ENCODE assay signal across 16 mouse cellular contexts in genomic region chr13:48890260-48890960, GRCm38 (mm10). TPM values are rescaled to one million over a fixed set of nuclear protein-coding genes. Genes with fewer than 3 reads are reported as not detected.
DNase-seq lines count a peak whose midpoint lies in the region; ATAC-seq and TF ChIP-seq lines count a peak whose summit lies in the region.
"Had no signal": no experiment of that assay in that cellular context is flagged by ENCODE, and none has a peak within 500 bp of the region (broad histone marks: within the 10 kb centered on the region; RNA-seq: fewer than 3 reads in every experiment).

No protein-coding gene starts in this region.

- ATAC-seq in liver, postnatal 0 days = peak; percentile 93
- no peak for ATAC-seq in hindbrain, postnatal 0 days
- no peak for ATAC-seq in midbrain, embryonic 16.5 days
- ATAC-seq: inflammation-experienced regulatory T-cells, adult 6 months had no signal

- H3K27me3 ChIP-seq in liver, postnatal 0 days (ENCODE audit: insufficient read depth, low read length) = no peaks in the 10 kb centered on the region
- no peaks in the 10 kb centered on the region for H3K27me3 ChIP-seq in hindbrain, postnatal 0 days (ENCODE audit: insufficient read depth, low read length)
- H3K27me3 ChIP-seq in midbrain, embryonic 16.5 days (ENCODE audit: control insufficient read depth, insufficient read depth, low read depth, low read length) = no peaks in the 10 kb centered on the region

- no peaks in the 10 kb centered on the region for H3K9me3 ChIP-seq in liver, postnatal 0 days (ENCODE audit: low read length)
- H3K9me3 ChIP-seq in hindbrain, postnatal 0 days (ENCODE audit: low read length) = no peaks in the 10 kb centered on the region
- H3K9me3 ChIP-seq in midbrain, embryonic 16.5 days (replicated peaks; ENCODE audit: control insufficient read depth, low read length, poor library complexity, severe bottlenecking) = no peaks in the 10 kb centered on the region
- H3K9me3 ChIP-seq: G1E had no signal

- TF ChIP-seq CTCF in liver, postnatal 0 days (IDR thresholded peaks at IDR 0.05; ENCODE audit: low read depth) = no peak
- no peak for TF ChIP-seq CTCF in hindbrain, postnatal 0 days (IDR thresholded peaks at IDR 0.05; ENCODE audit: low read depth)

- peak; percentile 37 for DNase-seq in lung, postnatal 25 days (ENCODE audit: low spot score)
- no peak for DNase-seq in lung, postnatal 10 days
- peak; percentile 49 to 73 for DNase-seq in kidney, postnatal 25 days
- DNase-seq in liver, postnatal 0 days = peak; percentile 38
- DNase-seq in frontal cortex, postnatal 25 days (ENCODE audit: low spot score in 2 of 2) = no peak
- DNase-seq in hindbrain, postnatal 0 days (ENCODE audit: low spot score) = no peak
- DNase-seq in heart, adult 9 months (ENCODE audit: low spot score in 2 of 2) = no peak
- DNase-seq: B cell, adult 2 months; heart, adult 18-20 months; heart, postnatal 4 days; thymus, adult 2 months had no signal

- peak overlapping the region; percentile 12; the same call in 1 of the 2 replicates for H3K27ac ChIP-seq in liver, postnatal 0 days (ENCODE audit: low read depth)
- no peak overlapping the region for H3K27ac ChIP-seq in hindbrain, postnatal 0 days
- H3K27ac ChIP-seq in midbrain, embryonic 16.5 days (ENCODE audit: low read length) = no peak overlapping the region
- H3K27ac ChIP-seq: left cerebral cortex, adult 2 months had no signal

- H3K4me2 ChIP-seq in liver, postnatal 0 days (ENCODE audit: low read depth, low read length) = no peak overlapping the region
- no peak overlapping the region for H3K4me2 ChIP-seq in hindbrain, postnatal 0 days (ENCODE audit: low read depth, low read length)
- no peak overlapping the region for H3K4me2 ChIP-seq in midbrain, embryonic 16.5 days (ENCODE audit: low read length)
- H3K4me2 ChIP-seq: midbrain, embryonic 11.5 days had no signal

- H3K4me1 ChIP-seq in liver, postnatal 0 days (ENCODE audit: insufficient read depth) = no peaks in the 10 kb centered on the region
- no peaks in the 10 kb centered on the region for H3K4me1 ChIP-seq in hindbrain, postnatal 0 days (ENCODE audit: insufficient read depth, low read length)
- H3K4me1 ChIP-seq in midbrain, embryonic 16.5 days (ENCODE audit: control insufficient read depth, insufficient read depth, low read length) = no peaks in the 10 kb centered on the region

- no peak for TF ChIP-seq EP300 in liver, postnatal 0 days (IDR thresholded peaks at IDR 0.05; ENCODE audit: low read depth)

- H3K9ac ChIP-seq in liver, postnatal 0 days (replicated peaks) = no peak overlapping the region
- H3K9ac ChIP-seq in hindbrain, postnatal 0 days (replicated peaks; ENCODE audit: low read length) = no peak overlapping the region
- no peak overlapping the region for H3K9ac ChIP-seq in midbrain, embryonic 16.5 days (ENCODE audit: low read depth, low read length)

- WGBS in liver, postnatal 0 days (ENCODE audit: insufficient replicate concordance) = 67% methylated on average over 4 of the region's 4 CpGs
- 88% methylated on average over 4 of the region's 4 CpGs for whole genome bisulfite sequencing in hindbrain, postnatal 0 days
- 97% methylated on average over 4 of the region's 4 CpGs for WGBS in midbrain, embryonic 16.5 days

- peaks cover 61% of the 10 kb centered on the region for H3K36me3 ChIP-seq in liver, postnatal 0 days (replicated peaks; ENCODE audit: insufficient read depth, low read length)
- H3K36me3 ChIP-seq in hindbrain, postnatal 0 days (ENCODE audit: insufficient read depth, low read length) = peaks cover 46% of the 10 kb centered on the region
- H3K36me3 ChIP-seq in midbrain, embryonic 16.5 days (ENCODE audit: control insufficient read depth, insufficient read depth, low read length) = peaks cover 45% of the 10 kb centered on the region

- H3K4me3 ChIP-seq in liver, postnatal 0 days (ENCODE audit: low read depth, low read length) = no peak overlapping the region
- H3K4me3 ChIP-seq in hindbrain, postnatal 0 days (ENCODE audit: low read length) = no peak overlapping the region
- H3K4me3 ChIP-seq in midbrain, embryonic 16.5 days (ENCODE audit: low read depth, low read length) = no peak overlapping the region
- H3K4me3 ChIP-seq: left cerebral cortex, adult 2 months had no signal

RNA-seq across cellular contexts. Expression of gene Phf2, which starts 19.5 kb away (rescaled TPM):
- 1.5 and 1.6 TPM in 2 replicates for polyA plus RNA-seq in liver, postnatal 0 days (2015; fragmentation: Nextera tagmentation; extraction: Ambion mirVana)
- total RNA-seq in hindbrain, postnatal 0 days (2014; rRNA removed) = 24.2 and 25.0 TPM in 2 replicates
- polyA plus RNA-seq in hindbrain, postnatal 0 days (2015; fragmentation: Nextera tagmentation; extraction: Ambion mirVana) = 4.7 and 4.8 TPM in 2 replicates
- polyA plus RNA-seq in midbrain, embryonic 16.5 days (2015; fragmentation: Nextera tagmentation; extraction: Ambion mirVana) = 8.2 and 9.3 TPM in 2 replicates

Comparison
In these comparisons a context has a peak if more than half of its experiments do, and no peak if none do; other contexts are left out.
1. DNase-seq: peak in lung, postnatal 25 days (single experiment), kidney, postnatal 25 days (2 of 2) and liver, postnatal 0 days (single experiment); none in lung, postnatal 10 days (single experiment), frontal cortex, postnatal 25 days (0 of 2), hindbrain, postnatal 0 days (single experiment) and heart, adult 9 months (0 of 2).